Mouse (Mus musculus): ENCODE data around the gene Mief1.

DNA sequence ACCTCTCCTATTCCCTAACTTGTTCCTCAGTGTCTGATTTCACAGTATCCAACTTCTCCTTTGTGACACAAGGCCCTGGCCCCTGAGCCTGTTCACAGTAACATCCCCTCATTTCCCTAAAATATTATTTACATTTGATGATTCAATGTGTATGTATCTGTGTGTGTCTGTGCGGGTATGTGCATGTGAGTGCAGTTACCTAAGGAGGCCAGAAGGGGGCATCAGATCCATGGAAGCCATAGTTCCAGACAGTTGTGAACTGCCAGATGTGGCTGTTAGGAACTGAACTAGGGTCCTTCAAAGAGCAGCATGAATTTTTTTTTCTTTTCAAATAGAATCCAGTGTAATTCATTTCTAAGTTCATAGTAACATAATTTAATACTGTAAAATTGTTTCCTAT is 63.3 kb downstream of the Mief1 start:
- TF ChIP-seq CTCF (IDR thresholded peaks at IDR 0.05; ENCODE audit: borderline replicate concordance, extremely low read depth, insufficient read depth, insufficient read length) (peak; percentile 28; the same call in 1 of the 2 replicates), POLR2A (IDR thresholded peaks at IDR 0.05; ENCODE audit: borderline replicate concordance, extremely low read depth, insufficient read depth, insufficient read length, poor library complexity, severe bottlenecking) (no peak)
